In genomic region chr3:96104261-96105065, GRCm38 (mm10) we compare ENCODE assay signal across 8 mouse cellular contexts. TPM values are rescaled to one million over a fixed set of nuclear protein-coding genes. Genes with fewer than 3 reads are reported as not detected.
A peak's percentile ranks its signal among the peaks of the same experiment; 100 is the strongest.
DNase-seq lines count a peak whose midpoint lies in the region; ATAC-seq and TF ChIP-seq lines count a peak whose summit lies in the region.

Otud7b (plus strand) TSS chr3:96104527.

- H3K4me2 ChIP-seq in hindbrain, postnatal 0 days (ENCODE audit: low read depth, low read length) = peak within 1 kb of the TSS; percentile 80

- peak within 1 kb of the TSS; percentile 84 for H3K9ac ChIP-seq in hindbrain, postnatal 0 days (replicated peaks; ENCODE audit: low read length)

- under 1% methylated on average over 71 of the region's 84 CpGs for WGBS in hindbrain, postnatal 0 days

- peak; percentile 91 for DNase-seq in ZHBTc4 (ENCODE audit: low read depth, low spot score)
- peak; percentile 56 to 84 for DNase-seq in cerebellum, postnatal 4 days (ENCODE audit: low spot score in 2 of 2)
- DNase-seq in gastrocnemius, adult 2 months = peak; percentile 94
- DNase-seq in hindbrain, postnatal 0 days (ENCODE audit: low spot score) = peak; percentile 91
- DNase-seq in left cerebral cortex, adult 9 months (ENCODE audit: low spot score in 2 of 2) = peak; percentile 38 to 69
- peak; percentile 73 to 81 for DNase-seq in right cerebral cortex, postnatal 10 days (ENCODE audit: low spot score in 2 of 2)
- peak; percentile 75 for DNase-seq in urinary bladder, postnatal 25 days (ENCODE audit: low spot score)

- H3K27me3 ChIP-seq in hindbrain, postnatal 0 days (ENCODE audit: insufficient read depth, low read length) = no peaks in the 10 kb centered on the region
- H3K27me3 ChIP-seq in megakaryocyte, embryonic 14.5 days (replicated peaks) = no peaks in the 10 kb centered on the region

- intact Hi-C loops in gastrocnemius, adult 2 months (cut with DNase I) = loop anchor here (5.0 kb wide), 1 partner anchor 33 kb away; no protein-coding TSS in a partner anchor

- H3K36me3 ChIP-seq in hindbrain, postnatal 0 days (ENCODE audit: insufficient read depth, low read length) = no peaks in the 10 kb centered on the region
- peaks cover 28% of the 10 kb centered on the region for H3K36me3 ChIP-seq in megakaryocyte, embryonic 14.5 days (replicated peaks; ENCODE audit: low read length)

- no peaks in the 10 kb centered on the region for H3K9me3 ChIP-seq in hindbrain, postnatal 0 days (ENCODE audit: low read length)
- H3K9me3 ChIP-seq in megakaryocyte, embryonic 14.5 days = no peaks in the 10 kb centered on the region

- ATAC-seq in hindbrain, postnatal 0 days = peak; percentile 94

- peaks cover 7% of the 10 kb centered on the region for H3K4me1 ChIP-seq in hindbrain, postnatal 0 days (ENCODE audit: insufficient read depth, low read length)
- peaks cover 62% of the 10 kb centered on the region for H3K4me1 ChIP-seq in megakaryocyte, embryonic 14.5 days

- H3K27ac ChIP-seq in gastrocnemius, adult 2 months = peak within 1 kb of the TSS; percentile 99
- peak within 1 kb of the TSS; percentile 81 for H3K27ac ChIP-seq in hindbrain, postnatal 0 days

- H3K4me3 ChIP-seq in gastrocnemius, adult 2 months = peak within 1 kb of the TSS; percentile 92
- peak within 1 kb of the TSS; percentile 88 for H3K4me3 ChIP-seq in hindbrain, postnatal 0 days (ENCODE audit: low read length)
- H3K4me3 ChIP-seq in megakaryocyte, embryonic 14.5 days (replicated peaks) = peak within 1 kb of the TSS; percentile 94

- TF ChIP-seq CTCF in gastrocnemius, adult 2 months (IDR thresholded peaks at IDR 0.05) = 0 out of 2 replicates have a peak, but pooled peaks have one; percentile 3
- TF ChIP-seq CTCF in hindbrain, postnatal 0 days (IDR thresholded peaks at IDR 0.05; ENCODE audit: low read depth) = no peak

RNA-seq across cellular contexts. Expression of gene Otud7b, which starts in this region (rescaled TPM):
- 10 to 100 TPM; 54.6 to 58.3 TPM for total RNA-seq in gastrocnemius, adult 2 months (2021)
- total RNA-seq in hindbrain, postnatal 0 days (2014; rRNA removed) = 10.1 and 23.6 TPM in 2 replicates
- polyA plus RNA-seq in hindbrain, postnatal 0 days (2015; fragmentation: Nextera tagmentation; extraction: Ambion mirVana) = 9.0 and 11.7 TPM in 2 replicates
- polyA plus RNA-seq in megakaryocyte, embryonic 14.5 days (2012; ENCODE audit: insufficient read depth, low replicate concordance) = 9.2 and 12.9 TPM in 2 replicates

Comparison
In these comparisons a context has a peak if more than half of its experiments do, and no peak if none do; other contexts are left out.
1. Peak in every context shown above with its lines: DNase-seq, ATAC-seq, H3K4me3 ChIP-seq and H3K27ac ChIP-seq.